Mouse (Mus musculus): Measurements from ENCODE around the gene Acyp2.

DNA sequence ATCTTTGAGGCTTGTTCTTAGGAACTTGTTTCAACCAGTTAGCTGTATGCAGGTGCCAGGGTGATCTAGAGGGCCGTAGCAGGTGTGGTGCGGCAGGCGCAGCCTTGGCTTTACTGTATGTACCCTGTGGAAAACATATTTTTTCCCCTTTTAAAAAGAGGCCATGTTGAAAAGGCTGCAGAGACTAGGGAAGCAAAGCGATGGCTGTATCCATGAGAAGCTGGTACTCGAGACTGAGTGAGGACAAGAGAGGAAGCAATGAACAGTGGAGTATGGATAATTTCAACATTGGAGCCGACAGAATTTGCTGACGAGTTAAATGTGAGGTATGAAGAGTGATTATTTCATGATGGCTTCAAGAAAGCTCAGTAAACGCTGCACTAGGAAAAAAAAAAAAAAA is 178.2 kb downstream of the Acyp2 start:
- TF ChIP-seq POLR2A (IDR thresholded peaks at IDR 0.05; ENCODE audit: insufficient read depth, low read length) (no peak), CTCF (IDR thresholded peaks at IDR 0.05; ENCODE audit: low read depth, low read length) (no peak)
